Mouse (Mus musculus) limb, embryonic 15.5 days (tissue): ENCODE measurements around the gene Gas2. TPM values are rescaled to one million over a fixed set of nuclear protein-coding genes. Genes with fewer than 3 reads are reported as not detected.

ENCODE experiments used
- ATAC-seq: fragments of 200-750 bp; cut with Nextera tagmentation; 2 replicates; pipeline ENCODE4 v1.8.0; 2017; ENCODE audit warnings: low read depth, moderate TSS enrichment; ENCODE audit not compliant: insufficient number of reproducible peaks, low FRiP score, low TSS enrichment
- H3K27ac ChIP-seq: fragments of 300-500 bp; sonication (generic); 2 replicates; pipeline ENCODE4 v1.5.1; 2015; ENCODE audit warnings: moderate library complexity, mild to moderate bottlenecking, inconsistent platforms
- H3K27me3 ChIP-seq: fragments of 300-500 bp; sonication (generic); 2 replicates; pipeline ENCODE4 v1.6.1; 2015; ENCODE audit warnings: inconsistent platforms
- H3K36me3 ChIP-seq: fragments of 300-500 bp; sonication (generic); 2 replicates; pipeline ENCODE4 v1.6.1; 2015; ENCODE audit warnings: inconsistent platforms
- H3K4me1 ChIP-seq: fragments of 300-500 bp; sonication (generic); 2 replicates; pipeline ENCODE4 v1.6.1; 2015; ENCODE audit warnings: inconsistent platforms
- H3K4me2 ChIP-seq: fragments of 300-500 bp; sonication (generic); 2 replicates; pipeline ENCODE4 v1.6.1; 2015; ENCODE audit warnings: mild to moderate bottlenecking, inconsistent platforms
- H3K4me3 ChIP-seq: fragments of 300-500 bp; sonication (generic); 2 replicates; pipeline ENCODE4 v1.5.1; 2015; ENCODE audit warnings: mild to moderate bottlenecking, inconsistent platforms
- H3K9ac ChIP-seq: fragments of 300-500 bp; sonication (generic); 2 replicates; pipeline ENCODE4 v1.6.1; 2015; ENCODE audit warnings: inconsistent platforms
- H3K9me3 ChIP-seq: fragments of 300-500 bp; sonication (generic); 2 replicates; pipeline ENCODE4 v1.6.1; 2016; ENCODE audit warnings: inconsistent platforms
- WGBS: fragments of 180-500 bp; shearing (Covaris S2); methylation state at CpG from one replicate; pipeline ENCODE4 v1.1.7; 2015; 5-methylcytosine and 5-hydroxymethylcytosine counted together
- polyA plus RNA-seq: library from polyadenylated mRNA; unstranded; fragments of >200 nt; fragmentation: Nextera tagmentation; extraction: Ambion mirVana; gene quantifications from 2 replicates; pipeline ENCODE4 v1.2.1, GENCODE M21; 2015

Gene Gas2
- 156 and 208 TPM in 2 replicates for polyA plus RNA-seq

GRCm38 (mm10) chr7:51861250-51862096 is at the start of gene Gas2:
Gene Gas2 (plus strand): TSS chr7:51862015.
- H3K9ac ChIP-seq, result peak within 1 kb of the TSS; percentile 94
- no peaks in the 10 kb centered on the region for H3K27me3 ChIP-seq
- H3K9me3 ChIP-seq, result no peaks in the 10 kb centered on the region
- H3K36me3 ChIP-seq, result peaks cover 6% of the 10 kb centered on the region; the same call in 1 of the 2 replicates
- H3K4me2 ChIP-seq, result peak within 1 kb of the TSS; percentile 82
- WGBS, result 8% methylated on average over 80 of the region's 105 CpGs
- H3K4me3 ChIP-seq, result peak within 1 kb of the TSS; percentile 79
- peak within 1 kb of the TSS; percentile 99 for H3K27ac ChIP-seq
- H3K4me1 ChIP-seq, result peaks cover 21% of the 10 kb centered on the region
- ATAC-seq, result peak; percentile 84

- WGBS, result 38% methylated on average over 4 of the region's 4 CpGs
- H3K27ac ChIP-seq, result peak overlapping the region; percentile 38; the same call in 1 of the 2 replicates
Measured at GRCm38 (mm10) chr7:51815473-51816282, 46.1 kb upstream of the Gas2 start.

GRCm38 (mm10) chr7:51816283-51816839 is 45.5 kb upstream of the Gas2 start:
- no peak for ATAC-seq
- no peak overlapping the region for H3K4me3 ChIP-seq
- H3K9ac ChIP-seq, result no peak overlapping the region
- H3K27me3 ChIP-seq, result no peaks in the 10 kb centered on the region
- H3K27ac ChIP-seq, result no peak overlapping the region
- H3K9me3 ChIP-seq, result no peaks in the 10 kb centered on the region
- no peaks in the 10 kb centered on the region for H3K36me3 ChIP-seq
- H3K4me2 ChIP-seq, result no peak overlapping the region
- 56% methylated on average over 3 of the region's 3 CpGs for WGBS
- H3K4me1 ChIP-seq, result 0 out of 2 replicates have a peak, but pooled peaks cover 3% of the 10 kb centered on the region

More at GRCm38 (mm10) chr7:51815473-51816282, 46.1 kb upstream of the Gas2 start:
- Histone ChIP-seq H3K4me1 (0 out of 2 replicates have a peak, but pooled peaks cover 3% of the 10 kb centered on the region), H3K9me3 (no peaks in the 10 kb centered on the region), H3K36me3 (no peaks in the 10 kb centered on the region), H3K4me2 (no peak overlapping the region), H3K27me3 (no peaks in the 10 kb centered on the region), H3K4me3 (no peak overlapping the region), H3K9ac (no peak overlapping the region)
- ATAC-seq, result no peak

DNA sequence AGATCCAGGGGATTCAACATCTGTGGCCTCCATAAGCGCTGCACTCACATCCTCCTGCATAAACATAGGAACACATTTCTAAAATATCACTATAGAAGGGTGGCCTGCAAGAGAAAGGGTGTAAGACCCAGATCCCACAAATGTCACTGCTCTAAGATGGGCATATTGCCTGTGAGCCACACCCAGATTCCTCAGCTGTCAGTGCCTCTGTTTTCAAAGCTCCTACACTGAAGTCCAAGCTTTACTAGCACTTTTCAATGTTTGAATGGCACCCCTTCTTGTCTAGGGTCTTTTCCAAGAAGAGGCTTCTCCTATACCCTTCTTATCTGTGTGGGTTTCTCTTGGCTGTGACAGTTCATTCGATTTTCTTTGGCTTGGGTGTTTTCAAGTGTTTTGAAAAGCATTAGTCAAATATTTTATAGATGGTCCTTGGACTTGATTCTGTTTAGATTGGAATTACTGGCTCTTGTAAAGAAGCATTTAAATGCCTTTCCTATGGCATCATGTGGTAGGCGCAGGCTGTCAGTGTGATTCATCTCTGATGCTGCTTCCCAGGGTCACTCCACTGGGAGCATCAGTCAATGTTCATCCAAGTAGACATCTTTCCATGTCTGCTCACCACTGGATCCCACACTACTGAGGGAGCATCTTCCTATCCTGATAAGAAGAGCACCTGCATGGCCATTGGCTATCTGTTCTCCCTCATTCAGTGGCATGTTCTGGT is 43.4 kb upstream of the Gas2 start:
- Histone ChIP-seq H3K27me3 (no peaks in the 10 kb centered on the region), H3K4me3 (no peak overlapping the region), H3K4me1 (0 out of 2 replicates have a peak, but pooled peaks cover 3% of the 10 kb centered on the region), H3K36me3 (no peaks in the 10 kb centered on the region), H3K27ac (no peak overlapping the region), H3K9ac (no peak overlapping the region), H3K9me3 (no peaks in the 10 kb centered on the region), H3K4me2 (no peak overlapping the region)
- ATAC-seq, result no peak
- WGBS, result 58% methylated on average over 3 of the region's 3 CpGs

- Histone ChIP-seq H3K4me3 (no peak overlapping the region), H3K27ac (no peak overlapping the region), H3K36me3 (no peaks in the 10 kb centered on the region), H3K9me3 (no peaks in the 10 kb centered on the region), H3K9ac (no peak overlapping the region), H3K4me2 (no peak overlapping the region), H3K4me1 (0 out of 2 replicates have a peak, but pooled peaks cover 3% of the 10 kb centered on the region), H3K27me3 (no peaks in the 10 kb centered on the region)
- 78% methylated on average over 1 of the region's 1 CpGs for WGBS
- ATAC-seq, result no peak
Measured at GRCm38 (mm10) chr7:51819891-51820290, 41.9 kb upstream of the Gas2 start.

DNA sequence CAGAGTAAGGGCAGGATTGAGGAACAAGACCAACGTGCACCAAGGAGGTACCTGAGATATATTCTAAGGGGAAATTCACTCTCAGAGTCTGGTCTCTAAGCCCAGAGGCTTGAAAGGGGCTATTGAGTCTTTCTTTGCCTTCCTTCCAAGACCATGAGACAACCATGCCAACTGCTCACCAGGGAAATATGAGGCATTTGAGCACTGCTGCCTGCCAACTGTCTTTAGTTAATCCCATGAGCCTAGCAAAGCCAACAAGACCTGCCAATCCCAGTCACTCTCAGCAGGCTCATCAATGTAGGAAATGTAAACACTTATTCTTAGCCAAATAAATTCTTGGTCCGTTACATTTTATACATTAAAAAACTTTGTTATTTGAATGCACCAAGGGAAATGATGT is 40.3 kb upstream of the Gas2 start:
- no peak overlapping the region for H3K4me3 ChIP-seq
- H3K4me2 ChIP-seq, result no peak overlapping the region
- no peak overlapping the region for H3K27ac ChIP-seq
- H3K9me3 ChIP-seq, result no peaks in the 10 kb centered on the region
- no peak overlapping the region for H3K9ac ChIP-seq
- ATAC-seq, result no peak
- WGBS, result 43% methylated on average over 2 of the region's 2 CpGs
- no peaks in the 10 kb centered on the region for H3K36me3 ChIP-seq
- H3K4me1 ChIP-seq, result no peaks in the 10 kb centered on the region
- H3K27me3 ChIP-seq, result no peaks in the 10 kb centered on the region

GRCm38 (mm10) chr7:51823562-51824338 is 38.1 kb upstream of the Gas2 start:
- H3K27ac ChIP-seq, result no peak overlapping the region
- no peaks in the 10 kb centered on the region for H3K4me1 ChIP-seq
- no peak for ATAC-seq
- H3K9ac ChIP-seq, result no peak overlapping the region
- 71% methylated on average over 7 of the region's 7 CpGs for WGBS
- H3K4me2 ChIP-seq, result no peak overlapping the region
- H3K4me3 ChIP-seq, result no peak overlapping the region
- no peaks in the 10 kb centered on the region for H3K36me3 ChIP-seq
- no peaks in the 10 kb centered on the region for H3K9me3 ChIP-seq
- no peaks in the 10 kb centered on the region for H3K27me3 ChIP-seq

DNA sequence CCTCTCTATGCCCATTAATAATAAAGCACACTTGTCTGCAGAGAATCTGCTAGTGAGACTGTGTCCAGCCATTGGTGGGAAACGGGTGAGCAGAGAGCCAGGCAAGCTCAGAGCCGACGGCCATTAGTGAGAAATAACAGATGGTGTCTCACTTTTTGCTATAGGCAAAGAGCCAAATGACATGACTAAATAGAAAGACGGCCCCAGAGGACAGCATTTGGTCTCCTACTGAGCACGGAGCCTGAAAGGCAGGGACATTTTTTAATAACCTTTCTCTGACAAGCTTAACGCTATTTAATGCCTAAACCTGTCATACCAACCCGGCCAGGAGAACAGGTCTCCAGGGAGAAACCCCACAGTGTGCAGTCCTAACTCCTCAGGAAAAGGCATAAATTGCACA is 29.9 kb upstream of the Gas2 start:
- Histone ChIP-seq H3K9ac (no peak overlapping the region), H3K4me1 (peaks cover 8% of the 10 kb centered on the region; the same call in 1 of the 2 replicates), H3K27ac (no peak overlapping the region), H3K9me3 (no peaks in the 10 kb centered on the region), H3K27me3 (no peaks in the 10 kb centered on the region), H3K36me3 (no peaks in the 10 kb centered on the region), H3K4me2 (no peak overlapping the region), H3K4me3 (no peak overlapping the region)
- WGBS, result 11% methylated on average over 7 of the region's 7 CpGs
- no peak for ATAC-seq

- no peak for ATAC-seq
- Histone ChIP-seq H3K4me1 (0 out of 2 replicates have a peak, but pooled peaks cover 2% of the 10 kb centered on the region), H3K9me3 (no peaks in the 10 kb centered on the region), H3K27me3 (no peaks in the 10 kb centered on the region), H3K4me2 (no peak overlapping the region), H3K4me3 (no peak overlapping the region), H3K9ac (no peak overlapping the region), H3K36me3 (no peaks in the 10 kb centered on the region), H3K27ac (no peak overlapping the region; the same call in 1 of the 2 replicates)
- 58% methylated on average over 7 of the region's 7 CpGs for WGBS
Measured at GRCm38 (mm10) chr7:51840515-51840914, 21.3 kb upstream of the Gas2 start.

- Histone ChIP-seq H3K9ac (no peak overlapping the region), H3K4me1 (no peaks in the 10 kb centered on the region), H3K4me2 (no peak overlapping the region), H3K36me3 (no peaks in the 10 kb centered on the region), H3K4me3 (no peak overlapping the region), H3K9me3 (no peaks in the 10 kb centered on the region), H3K27ac (no peak overlapping the region), H3K27me3 (no peaks in the 10 kb centered on the region)
- ATAC-seq, result no peak
- 76% methylated on average over 6 of the region's 6 CpGs for WGBS
Measured at GRCm38 (mm10) chr7:51850877-51851276, 10.9 kb upstream of the Gas2 start.
